Mouse (Mus musculus): ENCODE results near the gene Adgrg6.

GRCm38 (mm10) chr10:14474541-14475305, 70.7 kb downstream of the Adgrg6 start:
- TF ChIP-seq POLR2A (IDR thresholded peaks at IDR 0.05; ENCODE audit: control insufficient read depth, extremely low read depth, insufficient read depth, low read length, poor library complexity) = no peak
- TF ChIP-seq CTCF (IDR thresholded peaks at IDR 0.05; ENCODE audit: borderline replicate concordance, control insufficient read depth, extremely low read depth, insufficient read depth, low read length, poor library complexity) = no peak

Data from thymus, adult 2 months (tissue).